Mouse (Mus musculus) naive thymus-derived CD4-positive, alpha-beta T cell, adult 2 months (primary cell): ENCODE measurements at regions not wholly inside any gene's neighbourhood (a gene's known extent, or its start where the extent isn't known, plus 50 kb on each side); places are given as distances from the start of the nearest gene placed in this dataset.

Experiments used
- DNase-seq: peaks from one replicate; pipeline ENCODE4 v3.0.0-alpha.2; 2011; ENCODE audit warnings: low read depth

DNA sequence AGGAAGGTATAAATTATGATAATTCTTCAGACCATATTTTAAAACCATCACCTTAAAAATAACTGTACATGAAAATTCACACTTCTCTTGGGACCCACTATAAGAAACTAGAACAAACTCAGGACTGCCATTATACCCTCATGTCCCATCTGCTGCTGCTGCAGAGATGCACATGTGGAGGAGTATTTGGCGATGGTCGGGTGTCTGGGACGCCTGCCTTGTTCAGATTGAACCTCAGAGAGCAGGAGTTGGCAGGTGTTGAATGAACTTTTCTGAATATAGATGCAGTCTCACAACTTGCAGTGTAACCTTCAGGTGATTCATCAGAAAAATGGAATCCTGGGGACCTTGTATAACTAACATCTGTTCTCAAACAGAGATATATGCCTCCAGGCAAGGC is 1338.0 kb downstream of the Slc22a22 start:
- DNase-seq, result no peak

GRCm38 (mm10) chr15:56136420-56136970 is 1340.9 kb downstream of the Slc22a22 start:
- DNase-seq, result no peak

DNA sequence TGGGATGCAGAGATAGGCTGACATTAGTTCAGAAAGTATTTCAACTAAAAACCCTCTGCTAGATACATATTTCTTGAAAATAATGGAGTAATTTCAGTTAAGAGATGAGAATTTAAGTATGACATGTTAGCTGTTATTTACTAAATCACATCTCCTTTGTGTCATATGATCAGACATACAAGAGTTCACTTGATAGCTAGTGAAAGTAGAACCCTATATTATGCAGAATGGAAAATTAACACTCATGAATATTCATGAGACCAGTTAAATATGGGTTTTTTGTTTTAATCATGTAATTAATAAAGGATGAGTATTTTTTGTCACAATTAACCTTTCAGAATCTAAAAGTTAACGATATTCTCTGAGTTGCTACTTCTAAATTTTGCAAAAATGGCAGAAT is 1349.4 kb downstream of the Slc22a22 start:
- no peak for DNase-seq

GRCm38 (mm10) chr15:56119287-56120065 is 1357.9 kb downstream of the Slc22a22 start:
- no peak for DNase-seq

GRCm38 (mm10) chr15:56108313-56108712 is 1369.1 kb downstream of the Slc22a22 start:
- no peak for DNase-seq

- DNase-seq, result no peak
Measured at GRCm38 (mm10) chr15:56107719-56108118, 1369.7 kb downstream of the Slc22a22 start.

- no peak for DNase-seq
Measured at GRCm38 (mm10) chr15:56100133-56100735, 1377.2 kb downstream of the Slc22a22 start.

DNA sequence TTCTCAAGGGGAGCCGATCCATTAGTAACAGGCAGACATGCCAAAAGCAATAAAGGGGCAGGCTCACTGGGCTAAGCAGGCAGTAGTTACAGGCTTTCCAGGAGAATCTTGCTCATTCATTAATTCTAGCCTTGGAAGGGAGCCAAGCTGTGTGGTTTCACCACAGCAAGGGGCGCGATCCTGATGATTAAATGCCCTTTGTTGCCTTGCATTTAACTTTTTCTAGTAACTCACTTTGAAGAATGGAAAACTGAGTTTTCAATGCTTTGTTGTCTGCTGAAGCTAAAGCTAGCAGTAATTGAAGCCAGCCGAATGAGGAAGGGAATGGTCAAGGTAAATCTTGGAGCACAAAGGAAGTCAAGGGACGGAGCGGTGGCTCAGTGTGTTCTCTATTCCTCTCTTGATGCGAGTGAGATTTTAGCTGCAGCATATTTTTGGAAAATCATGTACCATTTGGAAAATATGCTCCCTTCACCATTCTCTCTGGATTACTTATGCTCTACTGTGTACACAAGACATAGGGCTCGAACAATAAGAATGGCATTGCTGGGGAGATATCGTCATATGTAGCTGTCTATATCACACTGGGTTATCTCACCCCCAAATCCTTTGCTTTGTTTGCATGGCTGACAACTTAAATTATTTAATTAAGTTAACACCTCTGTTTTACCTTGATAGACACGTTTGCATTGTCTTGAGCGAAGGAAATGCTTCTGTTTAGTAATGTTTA is 1399.4 kb downstream of the Slc22a22 start:
- DNase-seq, result no peak

DNA sequence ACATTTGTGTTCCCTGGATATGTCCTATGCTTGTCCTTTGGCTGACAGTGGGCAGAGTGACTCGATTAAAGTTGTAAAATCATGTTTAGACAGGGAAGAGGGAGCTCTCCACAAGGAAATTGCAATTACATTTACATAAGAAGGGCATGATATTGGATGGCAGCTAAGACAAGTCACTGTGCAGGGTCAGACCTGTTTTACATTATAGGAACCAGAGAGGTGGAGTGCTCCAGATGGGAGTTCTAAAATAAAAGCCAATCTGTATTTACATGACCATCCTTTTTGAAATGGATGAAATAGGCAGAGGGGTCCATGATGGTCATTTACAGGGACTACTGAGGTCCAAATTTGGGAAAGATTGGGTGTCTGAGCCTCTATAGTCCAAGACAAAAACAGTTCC is 1400.3 kb downstream of the Slc22a22 start:
- DNase-seq, result no peak

GRCm38 (mm10) chr15:56076680-56077079 is 1400.7 kb downstream of the Slc22a22 start:
- no peak for DNase-seq

DNA sequence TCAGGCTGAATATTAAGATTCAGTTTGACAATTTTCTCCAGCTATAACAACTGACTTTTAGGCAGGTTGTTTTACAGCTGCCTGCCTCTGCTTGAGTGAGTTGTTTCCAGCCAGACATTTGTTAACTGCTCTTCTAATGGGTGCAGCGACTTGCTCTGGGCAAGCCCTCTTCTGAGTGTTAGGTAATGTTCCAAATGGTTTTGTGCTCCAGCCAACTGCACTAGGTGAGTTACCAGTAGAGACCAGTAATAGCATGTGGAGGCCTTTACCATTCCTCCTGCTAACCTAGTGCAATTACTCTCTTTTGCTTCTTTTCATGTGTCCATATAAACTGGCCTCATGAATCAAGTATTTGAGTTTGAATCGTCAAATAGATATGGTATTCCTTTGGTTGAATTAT is 1407.9 kb downstream of the Slc22a22 start:
- no peak for DNase-seq

- DNase-seq, result no peak
Measured at GRCm38 (mm10) chr15:56067214-56067613, 1410.2 kb downstream of the Slc22a22 start.

GRCm38 (mm10) chr15:56066540-56066939 is 1410.9 kb downstream of the Slc22a22 start:
- no peak for DNase-seq

GRCm38 (mm10) chr15:56065872-56066534 is 1411.4 kb downstream of the Slc22a22 start:
- DNase-seq, result peak; percentile 50

DNA sequence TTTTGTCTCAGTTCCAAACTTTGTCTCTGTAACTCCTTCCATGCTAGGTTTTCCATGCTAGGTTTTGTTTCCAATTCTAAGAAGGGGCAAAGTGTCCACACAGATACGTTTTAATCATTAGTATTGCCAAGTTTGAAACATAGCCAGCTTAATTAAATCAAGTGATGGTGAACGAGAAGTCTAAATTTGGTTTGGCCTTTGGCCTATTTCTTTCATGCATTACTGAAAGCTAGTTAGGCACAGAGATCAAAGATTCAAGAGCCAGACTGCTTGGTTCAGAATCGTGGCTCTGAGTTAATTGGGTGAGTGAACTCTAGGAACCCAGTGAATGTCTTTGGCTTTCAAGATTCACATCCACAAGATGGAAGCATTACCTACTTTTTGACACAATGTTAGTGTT is 1414.8 kb downstream of the Slc22a22 start:
- DNase-seq, result no peak

DNA sequence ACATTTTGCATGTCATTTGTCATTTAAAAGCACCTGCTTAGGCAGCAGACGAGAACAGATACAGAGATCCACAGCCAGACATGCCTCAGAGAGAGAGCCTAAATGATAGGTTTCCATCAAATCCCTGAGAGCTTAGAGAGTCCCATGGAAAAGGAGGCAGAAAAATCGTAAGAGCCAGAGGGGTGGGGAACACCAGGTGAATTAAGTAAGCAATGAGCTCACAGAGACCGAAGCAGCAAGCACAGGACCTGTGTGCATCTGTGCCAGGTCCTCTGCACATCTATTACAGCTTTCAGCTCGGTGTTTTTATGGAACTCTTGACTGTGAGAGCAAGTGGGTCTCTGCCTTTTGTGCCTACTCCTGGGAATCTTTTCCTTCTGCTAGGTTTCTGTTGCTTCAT is 1416.1 kb downstream of the Slc22a22 start:
- DNase-seq, result no peak

GRCm38 (mm10) chr15:56050716-56051115 is 1426.7 kb downstream of the Slc22a22 start:
- DNase-seq, result no peak

GRCm38 (mm10) chr15:56047832-56048231 is 1429.6 kb downstream of the Slc22a22 start:
- no peak for DNase-seq

- peak; percentile 84 for DNase-seq
Measured at GRCm38 (mm10) chr15:56046679-56047532, 1430.5 kb downstream of the Slc22a22 start.

GRCm38 (mm10) chr15:56045510-56046245 is 1431.7 kb downstream of the Slc22a22 start:
- no peak for DNase-seq
